Mouse (Mus musculus) neural tube, embryonic 11.5 days (tissue): Measurements from ENCODE around the gene Gm42906. TPM values are rescaled to one million over a fixed set of nuclear protein-coding genes. Genes with fewer than 3 reads are reported as not detected.

Experiments used
- ATAC-seq: fragments of 200-750 bp; cut with Nextera tagmentation; 2 replicates; pipeline ENCODE4 v1.8.0; 2017; ENCODE audit warnings: moderate number of reproducible peaks, mild to moderate bottlenecking, moderate TSS enrichment, moderate library complexity; ENCODE audit not compliant: insufficient read depth, low FRiP score, low TSS enrichment
- DNase-seq: peaks from one replicate; pipeline ENCODE4 v3.0.0-alpha.2; 2015; ENCODE audit warnings: low spot score
- H3K27ac ChIP-seq: fragments of 300-500 bp; sonication (generic); 2 replicates; pipeline ENCODE4 v1.5.1; 2014; ENCODE audit warnings: low read depth, mild to moderate bottlenecking, low read length
- H3K27me3 ChIP-seq: fragments of 300-500 bp; sonication (generic); 2 replicates; pipeline ENCODE4 v1.6.1; 2014; ENCODE audit warnings: mild to moderate bottlenecking, low read length, mixed read lengths; ENCODE audit not compliant: control insufficient read depth, insufficient read depth
- H3K36me3 ChIP-seq: fragments of 300-500 bp; sonication (generic); 2 replicates; pipeline ENCODE4 v1.6.1; 2014; ENCODE audit warnings: mild to moderate bottlenecking, low read length, moderate library complexity, mixed read lengths; ENCODE audit not compliant: control insufficient read depth, insufficient read depth
- H3K4me1 ChIP-seq: fragments of 300-500 bp; sonication (generic); 2 replicates; pipeline ENCODE4 v1.6.1; 2014; ENCODE audit warnings: low read length, mixed read lengths; ENCODE audit not compliant: control insufficient read depth, insufficient read depth
- H3K4me2 ChIP-seq: fragments of 300-500 bp; sonication (generic); 2 replicates; pipeline ENCODE4 v1.6.1; 2014; ENCODE audit warnings: low read depth, mild to moderate bottlenecking, moderate library complexity
- H3K4me3 ChIP-seq: fragments of 300-500 bp; sonication (generic); 2 replicates; pipeline ENCODE4 v1.5.1; 2014; ENCODE audit warnings: low read depth, low read length
- H3K9ac ChIP-seq: fragments of 300-500 bp; sonication (generic); 2 replicates; pipeline ENCODE4 v1.6.1; 2014; ENCODE audit warnings: mild to moderate bottlenecking, low read length
- H3K9me3 ChIP-seq: fragments of 300-500 bp; sonication (generic); 2 replicates; pipeline ENCODE4 v1.6.1; 2016; ENCODE audit warnings: low read length; ENCODE audit not compliant: control insufficient read depth
- WGBS: fragments of 180-500 bp; shearing (Covaris S2); extraction: QIAGEN DNeasy Blood & Tissue Kit; methylation state at CpG from one replicate; pipeline ENCODE4 v1.1.7; 2014; 5-methylcytosine and 5-hydroxymethylcytosine counted together
- polyA plus RNA-seq: library from polyadenylated mRNA; unstranded; fragments of >200 nt; fragmentation: Nextera tagmentation; extraction: Ambion mirVana; gene quantifications from 2 replicates; pipeline ENCODE4 v1.2.1, GENCODE M21; 2014

The Gm42906 gene
- polyA plus RNA-seq, 1 experiment from 2014 or later: not detected

DNA sequence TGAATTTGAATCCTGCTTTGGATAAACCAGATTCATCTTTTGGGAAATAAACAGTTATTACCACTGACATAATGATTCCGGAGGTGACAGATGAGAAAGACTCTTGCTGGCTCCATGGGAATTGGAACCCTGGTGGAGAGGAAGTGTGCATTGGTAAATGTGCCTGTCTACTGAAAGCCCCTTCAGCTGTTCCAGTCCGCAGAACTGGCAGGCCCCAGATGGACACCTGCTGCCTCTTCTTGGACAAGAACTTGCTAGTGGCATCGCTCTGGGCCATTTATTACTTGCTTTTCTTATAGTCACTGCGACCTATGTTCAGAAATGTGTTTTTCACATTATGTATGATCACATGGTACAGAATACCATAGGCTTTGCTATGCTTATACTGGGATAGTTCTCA, 197.5 kb downstream of the Gm42906 start:
- Histone ChIP-seq H3K4me2 (no peak overlapping the region), H3K27ac (no peak overlapping the region), H3K36me3 (no peaks in the 10 kb centered on the region), H3K9ac (no peak overlapping the region), H3K9me3 (no peaks in the 10 kb centered on the region), H3K27me3 (no peaks in the 10 kb centered on the region), H3K4me3 (no peak overlapping the region), H3K4me1 (0 out of 2 replicates have a peak, but pooled peaks cover 2% of the 10 kb centered on the region)
- no peak for ATAC-seq
- DNase-seq: no peak
- 84% methylated on average over 4 of the region's 4 CpGs for WGBS

GRCm38 (mm10) chr5:151228367-151229005, 199.5 kb downstream of the Gm42906 start:
- Histone ChIP-seq H3K27ac (no peak overlapping the region), H3K4me3 (no peak overlapping the region), H3K27me3 (no peaks in the 10 kb centered on the region), H3K4me2 (no peak overlapping the region), H3K36me3 (no peaks in the 10 kb centered on the region), H3K4me1 (0 out of 2 replicates have a peak, but pooled peaks cover 2% of the 10 kb centered on the region), H3K9me3 (no peaks in the 10 kb centered on the region), H3K9ac (no peak overlapping the region)
- DNase-seq (no peak), ATAC-seq (no peak)
- 73% methylated on average over 13 of the region's 13 CpGs for WGBS

DNA sequence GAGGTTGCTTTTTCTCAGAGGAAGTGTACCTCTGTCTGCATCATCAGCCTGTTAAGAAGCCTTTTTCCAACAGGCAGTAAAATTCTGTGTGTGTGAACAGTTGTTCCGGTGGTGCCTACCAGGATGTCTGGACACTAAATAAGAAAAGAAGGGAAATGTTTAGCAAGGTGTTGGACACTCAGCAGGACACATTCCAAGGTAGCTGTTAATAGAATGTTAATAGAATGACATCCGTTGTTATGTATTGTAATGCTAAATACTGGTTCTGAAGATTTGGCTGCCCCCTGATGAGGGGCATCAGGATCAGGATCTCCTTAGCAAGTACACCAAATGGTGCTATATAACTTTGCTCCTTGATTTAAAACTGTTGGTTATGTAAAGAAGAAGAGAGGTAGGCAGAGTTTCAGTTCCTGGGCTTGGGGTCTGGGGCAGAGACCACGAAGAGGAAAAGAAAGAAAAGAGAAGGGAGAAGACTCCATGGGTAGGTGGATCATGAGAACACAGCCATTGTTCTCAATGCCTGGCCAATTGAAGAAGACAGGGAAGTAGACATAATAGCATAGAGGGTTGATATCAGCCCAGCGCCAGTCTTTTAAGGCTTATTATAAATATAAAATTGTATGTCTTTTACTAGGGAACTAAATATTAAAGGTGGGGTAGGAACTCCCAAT, 204.1 kb downstream of the Gm42906 start:
- WGBS: 50% methylated on average over 4 of the region's 4 CpGs
- Histone ChIP-seq H3K9me3 (no peaks in the 10 kb centered on the region), H3K27ac (no peak overlapping the region), H3K4me1 (0 out of 2 replicates have a peak, but pooled peaks cover under 1% of the 10 kb centered on the region), H3K27me3 (no peaks in the 10 kb centered on the region), H3K4me2 (no peak overlapping the region), H3K9ac (no peak overlapping the region), H3K4me3 (no peak overlapping the region), H3K36me3 (no peaks in the 10 kb centered on the region)
- ATAC-seq (no peak), DNase-seq (no peak)

DNA sequence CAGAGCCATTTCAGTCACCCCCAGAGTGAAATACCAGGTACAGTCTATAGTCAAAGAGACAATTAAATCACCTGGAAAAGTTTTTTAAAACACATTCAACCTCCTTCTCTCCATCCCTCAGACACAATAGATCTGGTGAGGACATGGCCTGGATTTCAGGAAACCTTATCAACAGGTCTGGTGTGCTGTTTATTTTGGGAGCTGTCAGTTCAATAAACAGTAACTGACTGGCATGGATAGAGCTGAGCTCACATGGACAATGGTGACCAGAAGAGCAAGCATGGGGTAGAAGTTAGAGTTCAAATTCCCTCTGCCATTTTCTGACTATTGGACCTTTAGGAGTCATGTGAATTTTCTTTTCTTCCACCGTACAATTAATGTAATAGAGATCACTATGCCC, 205.2 kb downstream of the Gm42906 start:
- Histone ChIP-seq H3K9me3 (no peaks in the 10 kb centered on the region), H3K4me3 (no peak overlapping the region), H3K36me3 (no peaks in the 10 kb centered on the region), H3K27ac (no peak overlapping the region), H3K27me3 (no peaks in the 10 kb centered on the region), H3K4me2 (no peak overlapping the region), H3K9ac (no peak overlapping the region), H3K4me1 (0 out of 2 replicates have a peak, but pooled peaks cover 2% of the 10 kb centered on the region)
- no peak for ATAC-seq
- DNase-seq: no peak
- 90% methylated on average over 1 of the region's 1 CpGs for WGBS

- 0 out of 2 replicates have a peak, but pooled peaks cover 2% of the 10 kb centered on the region for H3K4me1 ChIP-seq
- peak; percentile 62 for DNase-seq
- H3K4me3 ChIP-seq: no peak overlapping the region
- H3K36me3 ChIP-seq: no peaks in the 10 kb centered on the region
- H3K9me3 ChIP-seq: no peaks in the 10 kb centered on the region
- no peak overlapping the region for H3K9ac ChIP-seq
- ATAC-seq: peak; percentile 77
- H3K27me3 ChIP-seq: no peaks in the 10 kb centered on the region
- no peak overlapping the region for H3K4me2 ChIP-seq
- 21% methylated on average over 6 of the region's 6 CpGs for WGBS
- H3K27ac ChIP-seq: 0 out of 2 replicates have a peak overlapping the region, but pooled peaks have one; percentile 29
Measured at GRCm38 (mm10) chr5:151218689-151219115, 209.3 kb downstream of the Gm42906 start.

DNA sequence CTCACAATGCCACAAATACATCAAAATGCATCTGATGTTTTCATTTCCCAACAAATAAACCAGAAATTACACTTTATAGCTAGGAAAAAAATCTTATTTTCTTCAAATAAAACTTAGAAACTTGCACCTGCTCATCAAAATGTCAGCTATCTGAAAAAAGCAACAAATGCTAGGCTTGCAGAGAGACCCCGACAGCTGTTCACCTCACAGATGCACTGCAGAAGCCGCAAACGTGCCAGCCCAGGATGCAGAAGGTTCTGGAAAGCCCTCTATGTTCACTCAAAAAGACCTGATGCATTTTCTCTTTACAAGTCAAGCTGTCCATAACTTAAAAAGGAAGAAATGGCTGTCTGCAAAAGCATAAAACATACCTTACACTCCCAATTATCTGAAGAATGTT, 214.9 kb downstream of the Gm42906 start:
- Histone ChIP-seq H3K27ac (no peak overlapping the region), H3K4me3 (no peak overlapping the region), H3K4me1 (no peaks in the 10 kb centered on the region), H3K4me2 (no peak overlapping the region), H3K9ac (no peak overlapping the region), H3K36me3 (no peaks in the 10 kb centered on the region), H3K9me3 (no peaks in the 10 kb centered on the region), H3K27me3 (no peaks in the 10 kb centered on the region)
- 86% methylated on average over 3 of the region's 3 CpGs for WGBS
- no peak for DNase-seq
- ATAC-seq: no peak

DNA sequence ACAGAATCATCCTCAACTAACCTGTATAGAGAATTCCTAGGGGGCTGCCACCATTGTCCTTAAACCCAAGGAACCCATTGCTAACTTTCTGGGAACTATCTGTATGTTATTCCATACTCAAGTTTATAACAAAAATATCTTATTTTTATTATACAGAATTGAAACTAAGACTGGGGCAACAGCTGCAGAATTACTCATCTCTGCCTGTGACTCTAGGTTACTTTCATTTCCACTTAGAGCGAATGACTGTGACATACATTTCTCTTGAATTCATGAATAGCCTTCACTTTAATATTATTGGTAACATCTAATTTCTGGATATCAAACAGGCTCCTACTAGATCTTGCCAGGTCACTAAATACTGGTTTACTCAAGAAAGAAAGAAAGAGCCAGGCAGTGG, 217.1 kb downstream of the Gm42906 start:
- no peaks in the 10 kb centered on the region for H3K36me3 ChIP-seq
- DNase-seq: no peak

GRCm38 (mm10) chr5:151210060-151210459, 217.9 kb downstream of the Gm42906 start:
- WGBS: 79% methylated on average over 2 of the region's 2 CpGs
- ATAC-seq (no peak), DNase-seq (no peak)
- H3K4me3 ChIP-seq: no peak overlapping the region
- H3K4me2 ChIP-seq: no peak overlapping the region
- no peaks in the 10 kb centered on the region for H3K9me3 ChIP-seq
- H3K36me3 ChIP-seq: no peaks in the 10 kb centered on the region
- H3K27ac ChIP-seq: no peak overlapping the region
- H3K4me1 ChIP-seq: no peaks in the 10 kb centered on the region
- H3K9ac ChIP-seq: no peak overlapping the region
- H3K27me3 ChIP-seq: no peaks in the 10 kb centered on the region

More for the DNA sequence above, 217.1 kb downstream of the Gm42906 start:
- Histone ChIP-seq H3K4me3 (no peak overlapping the region), H3K4me2 (no peak overlapping the region), H3K27ac (no peak overlapping the region), H3K27me3 (no peaks in the 10 kb centered on the region), H3K9ac (no peak overlapping the region), H3K9me3 (no peaks in the 10 kb centered on the region), H3K4me1 (no peaks in the 10 kb centered on the region)
- no peak for ATAC-seq
- WGBS: 88% methylated on average over 1 of the region's 1 CpGs

DNA sequence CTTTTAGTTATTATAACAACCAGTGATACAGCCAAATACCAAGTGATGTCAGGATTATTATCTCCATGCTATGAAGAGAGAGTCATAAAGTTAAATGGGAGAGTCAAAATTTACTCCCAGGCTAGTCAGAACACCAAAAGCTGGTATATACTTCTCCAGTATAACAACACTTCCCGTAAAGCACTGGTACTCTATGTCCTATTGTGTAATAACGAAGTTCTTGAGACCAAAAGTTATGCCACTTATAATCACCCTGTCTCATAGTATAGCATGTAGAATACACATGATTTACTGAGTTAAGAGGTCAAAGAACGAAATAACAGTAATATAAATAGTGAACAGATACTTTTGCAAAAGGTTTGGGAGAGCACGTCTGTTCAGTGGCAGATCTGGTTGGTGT, 222.9 kb downstream of the Gm42906 start:
- no peak overlapping the region for H3K4me3 ChIP-seq
- no peak for DNase-seq
- no peak overlapping the region for H3K27ac ChIP-seq
- H3K4me2 ChIP-seq: no peak overlapping the region
- 93% methylated on average over 4 of the region's 4 CpGs for WGBS
- H3K27me3 ChIP-seq: no peaks in the 10 kb centered on the region
- H3K4me1 ChIP-seq: no peaks in the 10 kb centered on the region
- no peak for ATAC-seq
- no peaks in the 10 kb centered on the region for H3K36me3 ChIP-seq
- no peak overlapping the region for H3K9ac ChIP-seq
- no peaks in the 10 kb centered on the region for H3K9me3 ChIP-seq
